Mouse (Mus musculus): ENCODE measurements around the gene Pcsk5. TPM values are rescaled to one million over a fixed set of nuclear protein-coding genes. Genes with fewer than 3 reads are reported as not detected.

Pcsk5 gene
- polyA plus RNA-seq, 1 experiment: 32.8 TPM

DNA sequence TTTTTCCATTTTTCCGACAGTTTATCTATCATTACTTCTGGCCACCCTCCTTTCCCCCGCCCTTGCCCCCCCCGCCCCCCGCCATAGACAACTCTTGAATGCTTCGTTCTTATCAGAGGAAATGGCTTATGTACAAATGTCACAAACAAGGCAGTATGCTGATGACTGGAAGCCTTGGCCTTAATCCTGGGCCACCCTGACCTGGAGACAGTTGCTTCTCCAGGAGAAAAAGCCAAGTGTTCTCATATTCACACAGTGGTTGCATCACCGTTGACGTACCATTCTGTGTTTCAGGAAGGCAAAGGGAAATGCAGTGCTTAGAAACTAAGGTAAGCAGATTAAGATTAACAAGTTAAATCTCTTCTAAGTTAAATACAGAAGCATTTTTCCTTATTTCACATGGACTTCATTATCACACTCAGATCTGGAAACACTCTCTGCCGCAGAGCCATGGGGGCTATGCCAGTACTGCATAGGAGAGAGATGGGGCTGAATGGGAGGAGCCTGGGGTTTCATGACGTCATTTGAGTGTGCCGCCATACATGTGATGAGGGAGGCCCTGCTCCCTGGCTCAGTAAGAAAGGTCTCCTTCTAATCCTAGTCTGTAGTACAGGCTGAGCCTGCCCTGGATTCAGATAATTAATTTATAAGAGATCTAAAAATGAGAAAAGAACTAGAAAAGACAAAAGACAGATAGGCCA, 48.7 kb downstream of the Pcsk5 start:
- Histone ChIP-seq H3K4me1 (ENCODE audit: control insufficient read depth, insufficient read depth, insufficient read length, low read length) (peaks cover 19% of the 10 kb centered on the region; the same call in 1 of the 2 replicates), H3K4me3 (ENCODE audit: low read depth, low read length) (no peak overlapping the region), H3K27me3 (ENCODE audit: control insufficient read depth, insufficient read depth, low read length) (no peaks in the 10 kb centered on the region), H3K27ac (ENCODE audit: insufficient read depth, low read depth, low read length) (no peak overlapping the region), H3K36me3 (ENCODE audit: control insufficient read depth, insufficient read depth, low read length) (peaks cover 11% of the 10 kb centered on the region)
- TF ChIP-seq POLR2A (IDR thresholded peaks at IDR 0.05; ENCODE audit: low read depth, low read length): no peak
- no peak for TF ChIP-seq CTCF (IDR thresholded peaks at IDR 0.05; ENCODE audit: extremely low read depth, insufficient read length, insufficient replicate concordance, low read depth, low read length)
- WGBS: 62% methylated on average over 10 of the region's 10 CpGs

- TF ChIP-seq POLR2A (IDR thresholded peaks at IDR 0.05; ENCODE audit: low read depth, low read length) (no peak), CTCF (IDR thresholded peaks at IDR 0.05; ENCODE audit: extremely low read depth, insufficient read length, insufficient replicate concordance, low read depth, low read length) (no peak)
- Histone ChIP-seq H3K36me3 (ENCODE audit: control insufficient read depth, insufficient read depth, low read length) (peaks cover 3% of the 10 kb centered on the region; the same call in 1 of the 2 replicates), H3K4me1 (ENCODE audit: control insufficient read depth, insufficient read depth, insufficient read length, low read length) (peaks cover 20% of the 10 kb centered on the region; the same call in 1 of the 2 replicates), H3K27me3 (ENCODE audit: control insufficient read depth, insufficient read depth, low read length) (no peaks in the 10 kb centered on the region), H3K4me3 (ENCODE audit: low read depth, low read length) (no peak overlapping the region), H3K27ac (ENCODE audit: insufficient read depth, low read depth, low read length) (no peak overlapping the region)
- 24% methylated on average over 3 of the region's 3 CpGs for WGBS
Measured at GRCm38 (mm10) chr19:17786744-17787143, 50.7 kb downstream of the Pcsk5 start.

- Histone ChIP-seq H3K27ac (ENCODE audit: insufficient read depth, low read depth, low read length) (no peak overlapping the region), H3K4me1 (ENCODE audit: control insufficient read depth, insufficient read depth, insufficient read length, low read length) (peaks cover 21% of the 10 kb centered on the region), H3K36me3 (ENCODE audit: control insufficient read depth, insufficient read depth, low read length) (no peaks in the 10 kb centered on the region), H3K4me3 (ENCODE audit: low read depth, low read length) (no peak overlapping the region), H3K27me3 (ENCODE audit: control insufficient read depth, insufficient read depth, low read length) (no peaks in the 10 kb centered on the region)
- TF ChIP-seq CTCF (IDR thresholded peaks at IDR 0.05; ENCODE audit: extremely low read depth, insufficient read length, insufficient replicate concordance, low read depth, low read length) (no peak), POLR2A (IDR thresholded peaks at IDR 0.05; ENCODE audit: low read depth, low read length) (no peak)
- 75% methylated on average over 2 of the region's 2 CpGs for WGBS
Measured at GRCm38 (mm10) chr19:17784401-17785192, 52.8 kb downstream of the Pcsk5 start.

GRCm38 (mm10) chr19:17783231-17783630, 54.2 kb downstream of the Pcsk5 start:
- H3K36me3 ChIP-seq (ENCODE audit: control insufficient read depth, insufficient read depth, low read length): no peaks in the 10 kb centered on the region
- H3K27ac ChIP-seq (ENCODE audit: insufficient read depth, low read depth, low read length): no peak overlapping the region
- TF ChIP-seq CTCF (IDR thresholded peaks at IDR 0.05; ENCODE audit: extremely low read depth, insufficient read length, insufficient replicate concordance, low read depth, low read length): no peak
- no peak for TF ChIP-seq POLR2A (IDR thresholded peaks at IDR 0.05; ENCODE audit: low read depth, low read length)
- no peak overlapping the region for H3K4me3 ChIP-seq (ENCODE audit: low read depth, low read length)
- peaks cover 23% of the 10 kb centered on the region for H3K4me1 ChIP-seq (ENCODE audit: control insufficient read depth, insufficient read depth, insufficient read length, low read length)
- H3K27me3 ChIP-seq (ENCODE audit: control insufficient read depth, insufficient read depth, low read length): no peaks in the 10 kb centered on the region
- WGBS: 25% methylated on average over 2 of the region's 2 CpGs

DNA sequence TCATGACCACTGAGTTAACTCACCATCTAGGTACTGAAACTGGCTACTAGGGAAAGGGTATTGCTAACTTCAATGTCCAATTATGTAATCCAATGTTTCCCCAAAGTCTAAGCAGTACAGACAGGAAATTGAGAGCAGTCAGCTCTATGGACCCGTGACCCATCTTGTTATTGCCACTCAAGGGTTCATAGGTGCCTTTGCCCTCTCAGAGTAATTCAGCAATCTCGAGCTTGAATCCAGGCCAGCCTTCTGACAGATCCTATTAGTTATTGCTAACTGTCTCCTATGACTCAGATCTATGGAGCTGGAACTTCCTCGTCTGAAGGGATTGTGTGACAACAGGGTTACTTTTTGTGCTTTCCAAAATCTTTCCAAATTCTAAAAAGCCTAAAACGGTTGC, 56.1 kb downstream of the Pcsk5 start:
- H3K27ac ChIP-seq (ENCODE audit: insufficient read depth, low read depth, low read length): peak overlapping the region; percentile 95
- no peaks in the 10 kb centered on the region for H3K27me3 ChIP-seq (ENCODE audit: control insufficient read depth, insufficient read depth, low read length)
- H3K4me1 ChIP-seq (ENCODE audit: control insufficient read depth, insufficient read depth, insufficient read length, low read length): peaks cover 28% of the 10 kb centered on the region
- H3K36me3 ChIP-seq (ENCODE audit: control insufficient read depth, insufficient read depth, low read length): no peaks in the 10 kb centered on the region
- TF ChIP-seq POLR2A (IDR thresholded peaks at IDR 0.05; ENCODE audit: low read depth, low read length): no peak
- TF ChIP-seq CTCF (IDR thresholded peaks at IDR 0.05; ENCODE audit: extremely low read depth, insufficient read length, insufficient replicate concordance, low read depth, low read length): no peak
- no peak overlapping the region for H3K4me3 ChIP-seq (ENCODE audit: low read depth, low read length)
- 16% methylated on average over 4 of the region's 4 CpGs for WGBS

DNA sequence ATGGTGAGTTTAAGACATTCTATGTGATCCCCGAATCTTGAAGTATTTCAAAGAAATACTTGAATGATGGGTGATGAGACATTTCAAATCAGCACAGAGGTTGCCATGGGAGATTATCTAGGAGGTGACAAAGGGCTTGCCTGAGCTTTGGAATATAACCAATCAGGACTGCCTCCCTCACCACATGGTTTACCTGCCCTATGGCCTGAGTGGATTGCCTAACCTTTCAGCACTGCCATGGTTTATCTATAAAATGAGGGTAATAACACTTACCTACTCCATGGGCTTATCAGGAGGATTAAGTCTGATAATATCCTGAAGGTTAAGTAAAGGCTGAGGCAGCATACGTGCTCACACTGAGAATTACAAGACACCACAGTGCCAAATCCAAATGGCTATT, 61.5 kb downstream of the Pcsk5 start:
- no peak for TF ChIP-seq POLR2A (IDR thresholded peaks at IDR 0.05; ENCODE audit: low read depth, low read length)
- no peak for TF ChIP-seq CTCF (IDR thresholded peaks at IDR 0.05; ENCODE audit: extremely low read depth, insufficient read length, insufficient replicate concordance, low read depth, low read length)

GRCm38 (mm10) chr19:17775097-17775496, 62.3 kb downstream of the Pcsk5 start:
- peak overlapping the region; percentile 21; the same call in 1 of the 2 replicates for H3K27ac ChIP-seq (ENCODE audit: insufficient read depth, low read depth, low read length)
- WGBS: 71% methylated on average over 2 of the region's 2 CpGs

More for the DNA sequence above, 61.5 kb downstream of the Pcsk5 start:
- Histone ChIP-seq H3K4me3 (ENCODE audit: low read depth, low read length) (no peak overlapping the region), H3K36me3 (ENCODE audit: control insufficient read depth, insufficient read depth, low read length) (no peaks in the 10 kb centered on the region), H3K4me1 (ENCODE audit: control insufficient read depth, insufficient read depth, insufficient read length, low read length) (peaks cover 28% of the 10 kb centered on the region), H3K27me3 (ENCODE audit: control insufficient read depth, insufficient read depth, low read length) (no peaks in the 10 kb centered on the region), H3K27ac (ENCODE audit: insufficient read depth, low read depth, low read length) (no peak overlapping the region)
- WGBS: 19% methylated on average over 2 of the region's 2 CpGs

More at GRCm38 (mm10) chr19:17775097-17775496, 62.3 kb downstream of the Pcsk5 start:
- H3K4me3 ChIP-seq (ENCODE audit: low read depth, low read length): no peak overlapping the region
- peaks cover 25% of the 10 kb centered on the region; the same call in 1 of the 2 replicates for H3K4me1 ChIP-seq (ENCODE audit: control insufficient read depth, insufficient read depth, insufficient read length, low read length)
- no peaks in the 10 kb centered on the region for H3K27me3 ChIP-seq (ENCODE audit: control insufficient read depth, insufficient read depth, low read length)
- no peaks in the 10 kb centered on the region for H3K36me3 ChIP-seq (ENCODE audit: control insufficient read depth, insufficient read depth, low read length)
- TF ChIP-seq POLR2A (IDR thresholded peaks at IDR 0.05; ENCODE audit: low read depth, low read length): no peak
- no peak for TF ChIP-seq CTCF (IDR thresholded peaks at IDR 0.05; ENCODE audit: extremely low read depth, insufficient read length, insufficient replicate concordance, low read depth, low read length)
